Mouse (Mus musculus) mesoderm, embryonic 11.5 days (tissue): ENCODE data around the gene Ube3b.

Source experiments
- DNase-seq: peaks from one replicate; pipeline ENCODE4 v3.0.0-alpha.2; 2012; ENCODE audit warnings: low read depth, low spot score

The Ube3b gene

GRCm38 (mm10) chr5:114423961-114424360 is 43.6 kb downstream of the Ube3b start:
- no peak for DNase-seq

GRCm38 (mm10) chr5:114426732-114427131 is 46.3 kb downstream of the Ube3b start:
- no peak for DNase-seq

- DNase-seq, result peak; percentile 42
Observed at GRCm38 (mm10) chr5:114428621-114429020, 48.2 kb downstream of the Ube3b start.

GRCm38 (mm10) chr5:114429781-114430180 is 49.4 kb downstream of the Ube3b start:
- DNase-seq, result no peak

GRCm38 (mm10) chr5:114434359-114434758 is 54.0 kb downstream of the Ube3b start:
- DNase-seq, result no peak

GRCm38 (mm10) chr5:114435588-114435987 is 55.2 kb downstream of the Ube3b start:
- no peak for DNase-seq

GRCm38 (mm10) chr5:114443566-114444367 is 63.4 kb downstream of the Ube3b start, which contains the start of the genes Mmab and Mvk:
Gene Mmab (minus strand): TSS chr5:114444060.
Gene Mvk (plus strand): TSS chr5:114444269.
- DNase-seq, result peak; percentile 98

- no peak for DNase-seq
Observed at GRCm38 (mm10) chr5:114444368-114444692, 63.9 kb downstream of the Ube3b start.

GRCm38 (mm10) chr5:114449011-114449410 is 68.6 kb downstream of the Ube3b start:
- DNase-seq, result no peak

GRCm38 (mm10) chr5:114456287-114456686 is 75.9 kb downstream of the Ube3b start:
- DNase-seq, result no peak

- no peak for DNase-seq
Observed at GRCm38 (mm10) chr5:114456995-114457605, 76.7 kb downstream of the Ube3b start.

GRCm38 (mm10) chr5:114461238-114461637 is 80.8 kb downstream of the Ube3b start:
- peak; percentile 85 for DNase-seq

GRCm38 (mm10) chr5:114462067-114463040 is 81.9 kb downstream of the Ube3b start:
- DNase-seq, result no peak

- DNase-seq, result no peak
Observed at GRCm38 (mm10) chr5:114464561-114464960, 84.2 kb downstream of the Ube3b start.

- peak; percentile 61 for DNase-seq
Observed at GRCm38 (mm10) chr5:114465641-114466040, 85.2 kb downstream of the Ube3b start.

GRCm38 (mm10) chr5:114467019-114467418 is 86.6 kb downstream of the Ube3b start:
- peak; percentile 53 for DNase-seq

- peak; percentile 91 for DNase-seq
Observed at GRCm38 (mm10) chr5:114467430-114467829, 87.0 kb downstream of the Ube3b start.

GRCm38 (mm10) chr5:114468007-114468406 is 87.6 kb downstream of the Ube3b start:
- DNase-seq, result no peak

GRCm38 (mm10) chr5:114470359-114470758 is 90.0 kb downstream of the Ube3b start:
- no peak for DNase-seq
